Mouse (Mus musculus): ENCODE data around the gene Vgf.

The Vgf gene

GRCm38 (mm10) chr5:137031076-137032032, 5.2 kb downstream of the Vgf start:
- DNase-seq = peak; percentile 63

GRCm38 (mm10) chr5:137032033-137032421, 5.8 kb downstream of the Vgf start:
- peak; percentile 24 for DNase-seq

GRCm38 (mm10) chr5:137032641-137033074, 6.5 kb downstream of the Vgf start:
- peak; percentile 94 for DNase-seq

GRCm38 (mm10) chr5:137036211-137036610, 10.0 kb downstream of the Vgf start:
- no peak for DNase-seq

- no peak for DNase-seq
Observed at GRCm38 (mm10) chr5:137039453-137039852, 13.3 kb downstream of the Vgf start.

- no peak for DNase-seq
Observed at GRCm38 (mm10) chr5:137041442-137041841, 15.2 kb downstream of the Vgf start.

GRCm38 (mm10) chr5:137043997-137044396, 17.8 kb downstream of the Vgf start:
- no peak for DNase-seq

- DNase-seq = peak; percentile 99
Observed at GRCm38 (mm10) chr5:137045402-137046323, 19.5 kb downstream of the Vgf start, which contains the start of gene Ap1s1. Ap1s1 (minus strand) TSS chr5:137046135.

GRCm38 (mm10) chr5:137046324-137046718, 20.1 kb downstream of the Vgf start:
- DNase-seq = no peak

- no peak for DNase-seq
Observed at GRCm38 (mm10) chr5:137046991-137047390, 20.8 kb downstream of the Vgf start.

- no peak for DNase-seq
Observed at GRCm38 (mm10) chr5:137051125-137051524, 24.9 kb downstream of the Vgf start.

- no peak for DNase-seq
Observed at GRCm38 (mm10) chr5:137051914-137052505, 25.8 kb downstream of the Vgf start.

GRCm38 (mm10) chr5:137054299-137054698, 28.1 kb downstream of the Vgf start:
- DNase-seq = no peak

- DNase-seq = no peak
Observed at GRCm38 (mm10) chr5:137054873-137055272, 28.7 kb downstream of the Vgf start.

GRCm38 (mm10) chr5:137061809-137062481, 35.8 kb downstream of the Vgf start:
- peak; percentile 78 for DNase-seq

GRCm38 (mm10) chr5:137062601-137063000, 36.4 kb downstream of the Vgf start:
- no peak for DNase-seq

- DNase-seq = no peak
Observed at GRCm38 (mm10) chr5:137065454-137065853, 39.3 kb downstream of the Vgf start.

- DNase-seq = no peak
Observed at GRCm38 (mm10) chr5:137065923-137066322, 39.7 kb downstream of the Vgf start.

- no peak for DNase-seq
Observed at GRCm38 (mm10) chr5:137068711-137069110, 42.5 kb downstream of the Vgf start.

- no peak for DNase-seq
Observed at GRCm38 (mm10) chr5:137070881-137071605, 44.9 kb downstream of the Vgf start.

All from lung, postnatal 10 days (tissue).